ENCODE assay signal across 8 mouse cellular contexts in genomic region chr14:115092510-115092909, GRCm38 (mm10). TPM values are rescaled to one million over a fixed set of nuclear protein-coding genes. Genes with fewer than 3 reads are reported as not detected.
A peak's percentile ranks its signal among the peaks of the same experiment; 100 is the strongest.
DNase-seq lines count a peak whose midpoint lies in the region; ATAC-seq and TF ChIP-seq lines count a peak whose summit lies in the region.

No protein-coding gene starts in this region.

- H3K4me3 ChIP-seq in heart, embryonic 13.5 days, result peak overlapping the region; percentile 61
- peak overlapping the region; percentile 57 for H3K4me3 ChIP-seq in bone marrow, adult 2 months (replicated peaks; ENCODE audit: control insufficient read depth, low read depth, low read length)
- H3K4me3 ChIP-seq in limb, embryonic 12.5 days (replicated peaks), result peak overlapping the region; percentile 67

- no peak for TF ChIP-seq POLR2A in bone marrow, adult 2 months (IDR thresholded peaks at IDR 0.05; ENCODE audit: borderline replicate concordance, control insufficient read depth, low read depth, low read length)

- WGBS in heart, embryonic 13.5 days, result under 1% methylated on average over 32 of the region's 33 CpGs
- WGBS in bone marrow, adult 2 months, result 2% methylated on average over 33 of the region's 33 CpGs
- WGBS in limb, embryonic 12.5 days, result under 1% methylated on average over 33 of the region's 33 CpGs

- TF ChIP-seq CTCF in bone marrow, adult 2 months (IDR thresholded peaks at IDR 0.05; ENCODE audit: control insufficient read depth, insufficient read depth, low read length), result no peak

- no peak for ATAC-seq in heart, embryonic 13.5 days (ENCODE audit: extremely low read depth, insufficient number of reproducible peaks, low FRiP score, low TSS enrichment)
- ATAC-seq in limb, embryonic 12.5 days (ENCODE audit: insufficient number of reproducible peaks, insufficient read depth, low FRiP score, low TSS enrichment, low read depth), result peak; percentile 52; the same call in 1 of the 2 replicates
- ATAC-seq in monocyte, adult 5-6 weeks (replicated peaks; ENCODE audit: insufficient number of reproducible peaks, low FRiP score, low TSS enrichment, poor library complexity, severe bottlenecking), result 0 out of 2 replicates have a peak, but pooled peaks have one; percentile 23

- no peaks in the 10 kb centered on the region for H3K9me3 ChIP-seq in heart, embryonic 13.5 days
- H3K9me3 ChIP-seq in limb, embryonic 12.5 days, result no peaks in the 10 kb centered on the region

- intact Hi-C loops in heart, postnatal 10 days (cut with DNase I), result no loop called here

- peaks cover 53% of the 10 kb centered on the region for H3K27me3 ChIP-seq in heart, embryonic 13.5 days (replicated peaks)
- peaks cover 28% of the 10 kb centered on the region for H3K27me3 ChIP-seq in limb, embryonic 12.5 days

- no peaks in the 10 kb centered on the region for H3K36me3 ChIP-seq in heart, embryonic 13.5 days
- H3K36me3 ChIP-seq in limb, embryonic 12.5 days, result no peaks in the 10 kb centered on the region

- no peak for DNase-seq in heart, postnatal 10 days
- DNase-seq in frontal cortex, postnatal 25 days (ENCODE audit: low spot score in 2 of 2), result peak; percentile 9 to 13
- no peak for DNase-seq in urinary bladder, postnatal 36 days (ENCODE audit: low spot score in 2 of 2)
- no peak for DNase-seq in adrenal gland, adult 8-10 months

- peaks cover 9% of the 10 kb centered on the region for H3K4me1 ChIP-seq in heart, embryonic 13.5 days
- no peaks in the 10 kb centered on the region for H3K4me1 ChIP-seq in bone marrow, adult 2 months (ENCODE audit: control insufficient read depth, insufficient read depth, low read length)
- H3K4me1 ChIP-seq in limb, embryonic 12.5 days (replicated peaks), result peaks cover 4% of the 10 kb centered on the region; the same call in 1 of the 2 replicates

- H3K4me2 ChIP-seq in heart, embryonic 13.5 days, result peak overlapping the region; percentile 93
- peak overlapping the region; percentile 95 for H3K4me2 ChIP-seq in limb, embryonic 12.5 days

- H3K9ac ChIP-seq in heart, embryonic 13.5 days, result peak overlapping the region; percentile 48
- H3K9ac ChIP-seq in limb, embryonic 12.5 days (replicated peaks), result peak overlapping the region; percentile 60

- no peak overlapping the region for H3K27ac ChIP-seq in heart, embryonic 13.5 days (replicated peaks)
- H3K27ac ChIP-seq in bone marrow, adult 2 months (ENCODE audit: control insufficient read depth, insufficient read depth, low read depth, low read length, poor library complexity), result no peak overlapping the region
- H3K27ac ChIP-seq in limb, embryonic 12.5 days, result no peak overlapping the region

RNA-seq across cellular contexts. Expression of gene Gpc5, which starts 0.5 kb away (rescaled TPM):
- 0.19 and 0.43 TPM in 2 replicates for polyA plus RNA-seq in heart, embryonic 13.5 days (2015; fragmentation: Nextera tagmentation; extraction: Ambion mirVana)
- total RNA-seq in heart, postnatal 10 days (2021), result not detected
- polyA plus RNA-seq in bone marrow, adult 2 months (2011; ENCODE audit: insufficient read depth, insufficient read length, low replicate concordance, missing spikeins), result not detected in 2 replicates
- 1.2 TPM in 2 replicates for polyA plus RNA-seq in limb, embryonic 12.5 days (2016; fragmentation: Nextera tagmentation; extraction: Ambion mirVana)
- total RNA-seq in monocyte, adult 5-6 weeks (2017), result not detected in 3 replicates
- under 1 TPM in 2 of 4 experiments, not detected in 2; 0.29 to 0.42 TPM for total RNA-seq in adrenal gland, adult 8-10 months (2022)

Comparison
In these comparisons a context has a peak if more than half of its experiments do, and no peak if none do; other contexts are left out.
1. DNase-seq: peak in frontal cortex, postnatal 25 days (2 of 2); none in heart, postnatal 10 days (0 of 2), urinary bladder, postnatal 36 days (0 of 2) and adrenal gland, adult 8-10 months (single experiment).
2. Peak in every context shown above with its lines, with median percentiles within 50 percentile points of each other: H3K4me3 ChIP-seq.